Comparison of ENCODE assay signal across 8 mouse cellular contexts in genomic region chr14:86307806-86308205, GRCm38 (mm10).
A peak's percentile ranks its signal among the peaks of the same experiment; 100 is the strongest.
DNase-seq lines count a peak whose midpoint lies in the region; TF ChIP-seq lines count a peak whose summit lies in the region.

No protein-coding gene starts in this region.

- 23% methylated on average over 2 of the region's 2 CpGs for WGBS in small intestine, adult 2 months

- no peak overlapping the region for H3K27ac ChIP-seq in testis, adult 2 months (ENCODE audit: control insufficient read depth, insufficient read depth, low read depth, low read length)
- no peak overlapping the region for H3K27ac ChIP-seq in small intestine, adult 2 months (ENCODE audit: insufficient read depth, low read depth, low read length)

- H3K27me3 ChIP-seq in testis, adult 2 months (ENCODE audit: control insufficient read depth, insufficient read depth, low read length) = no peaks in the 10 kb centered on the region
- no peaks in the 10 kb centered on the region for H3K27me3 ChIP-seq in small intestine, adult 2 months (ENCODE audit: control insufficient read depth, insufficient read depth, low read length)

- DNase-seq in testis, postnatal 14 days (ENCODE audit: low spot score) = no peak
- peak; percentile 22 for DNase-seq in embryo, embryonic 11.5 days (ENCODE audit: low read depth, low spot score)
- DNase-seq in heart, postnatal 10 days = peak; percentile 70 to 72
- peak; percentile 50 to 66 for DNase-seq in layer of hippocampus, postnatal 10 days (ENCODE audit: low spot score in 2 of 2)
- peak; percentile 57 for DNase-seq in mesoderm, embryonic 11.5 days (ENCODE audit: low read depth, low spot score)
- DNase-seq in T-cell, adult 2 months (ENCODE audit: low spot score) = no peak

- no peak for TF ChIP-seq POLR2A in testis, adult 2 months (IDR thresholded peaks at IDR 0.05; ENCODE audit: control insufficient read depth, low read depth, low read length)
- TF ChIP-seq POLR2A in small intestine, adult 2 months (IDR thresholded peaks at IDR 0.05; ENCODE audit: low read depth, low read length) = no peak

- intact Hi-C loops in heart, postnatal 10 days (cut with DNase I) = loop anchor here (1.0 to 5.0 kb wide), 4 partner anchors 31 to 1016 kb away; no protein-coding TSS in a partner anchor

- H3K36me3 ChIP-seq in testis, adult 2 months (ENCODE audit: control insufficient read depth, insufficient read depth, low read length) = no peaks in the 10 kb centered on the region
- no peaks in the 10 kb centered on the region for H3K36me3 ChIP-seq in small intestine, adult 2 months (ENCODE audit: control insufficient read depth, insufficient read depth, low read length)

- no peaks in the 10 kb centered on the region for H3K4me1 ChIP-seq in testis, adult 2 months (ENCODE audit: control insufficient read depth, insufficient read depth, low read length)
- no peaks in the 10 kb centered on the region for H3K4me1 ChIP-seq in small intestine, adult 2 months (ENCODE audit: control insufficient read depth, insufficient read depth, insufficient read length, low read length)

- H3K4me3 ChIP-seq in testis, adult 2 months (ENCODE audit: control insufficient read depth, low read depth, low read length) = no peak overlapping the region
- H3K4me3 ChIP-seq in small intestine, adult 2 months (ENCODE audit: low read depth, low read length) = no peak overlapping the region

- peak; percentile 17; the same call in 1 of the 2 replicates for TF ChIP-seq CTCF in testis, adult 2 months (IDR thresholded peaks at IDR 0.05; ENCODE audit: control insufficient read depth, insufficient read depth, insufficient replicate concordance, low read depth, low read length)
- TF ChIP-seq CTCF in small intestine, adult 2 months (IDR thresholded peaks at IDR 0.05; ENCODE audit: extremely low read depth, insufficient read length, insufficient replicate concordance, low read depth, low read length) = peak; percentile 33; the same call in 1 of the 2 replicates

Comparison
In these comparisons a context has a peak if more than half of its experiments do, and no peak if none do; other contexts are left out.
1. DNase-seq: peak in embryo, embryonic 11.5 days (single experiment), heart, postnatal 10 days (2 of 2), layer of hippocampus, postnatal 10 days (2 of 2) and mesoderm, embryonic 11.5 days (single experiment); none in testis, postnatal 14 days (single experiment) and T-cell, adult 2 months (single experiment).